Mouse (Mus musculus) cerebellum, adult 2 months (tissue): ENCODE results near the gene Zfp64.

Experiments used
- CTCF ChIP-seq: fragments of 200-500 bp; IDR thresholded peaks from 2 replicates; pipeline ENCODE4 v1.5.1; 2011; ENCODE audit warnings: low read depth, mild to moderate bottlenecking, control low read depth, low read length, moderate library complexity, borderline replicate concordance; ENCODE audit not compliant: insufficient read depth
- POLR2A ChIP-seq: fragments of 200-500 bp; IDR thresholded peaks from 2 replicates; pipeline ENCODE4 v1.6.1; 2011; ENCODE audit warnings: low read length, control low read depth, borderline replicate concordance; ENCODE audit not compliant: insufficient read depth

GRCm38 (mm10) chr2:168911527-168911926 lies 43.9 kb downstream of the Zfp64 start:
- TF ChIP-seq CTCF (no peak), POLR2A (no peak)
